Mouse (Mus musculus): ENCODE results near the gene Gm10837. TPM values are rescaled to one million over a fixed set of nuclear protein-coding genes. Genes with fewer than 3 reads are reported as not detected.

Gene Gm10837
- not detected in 2 replicates for polyA plus RNA-seq (2016; fragmentation: Nextera tagmentation; extraction: Ambion mirVana)

- Histone ChIP-seq H3K4me2 (peak within 1 kb of the TSS; percentile 65), H3K4me1 (replicated peaks) (peaks cover 8% of the 10 kb centered on the region), H3K9ac (no peak within 1 kb of the TSS), H3K27me3 (replicated peaks) (peaks cover 65% of the 10 kb centered on the region), H3K4me3 (peak within 1 kb of the TSS; percentile 41), H3K36me3 (no peaks in the 10 kb centered on the region), H3K27ac (ENCODE audit: poor library complexity, severe bottlenecking) (no peak within 1 kb of the TSS), H3K9me3 (replicated peaks) (peaks cover 8% of the 10 kb centered on the region)
- 2% methylated on average over 51 of the region's 51 CpGs for WGBS
- no peak for ATAC-seq (ENCODE audit: insufficient number of reproducible peaks, low FRiP score)
Measured at GRCm38 (mm10) chr14:122490441-122491328, at the start of gene Gm10837. Gene Gm10837 (plus strand): TSS chr14:122490586.

- no peak overlapping the region for H3K9ac ChIP-seq
- peak overlapping the region; percentile 49 for H3K4me3 ChIP-seq
- no peak for ATAC-seq (ENCODE audit: insufficient number of reproducible peaks, low FRiP score)
- H3K27me3 ChIP-seq (replicated peaks) = peaks cover 81% of the 10 kb centered on the region
- no peak overlapping the region for H3K27ac ChIP-seq (ENCODE audit: poor library complexity, severe bottlenecking)
- H3K36me3 ChIP-seq = no peaks in the 10 kb centered on the region
- WGBS = 3% methylated on average over 29 of the region's 29 CpGs
- peak overlapping the region; percentile 90 for H3K4me2 ChIP-seq
- peaks cover 22% of the 10 kb centered on the region for H3K4me1 ChIP-seq (replicated peaks)
- no peaks in the 10 kb centered on the region for H3K9me3 ChIP-seq (replicated peaks)
Measured at GRCm38 (mm10) chr14:122449601-122450495, 40.5 kb upstream of the Gm10837 start.

- peak within 1 kb of the TSS; percentile 58 for H3K9ac ChIP-seq
- peak within 1 kb of the TSS; percentile 49 for H3K4me3 ChIP-seq
- no peaks in the 10 kb centered on the region for H3K36me3 ChIP-seq
- peak; percentile 57 for ATAC-seq (ENCODE audit: insufficient number of reproducible peaks, low FRiP score)
- under 1% methylated on average over 59 of the region's 59 CpGs for WGBS
- peaks cover 88% of the 10 kb centered on the region for H3K27me3 ChIP-seq (replicated peaks)
- H3K4me2 ChIP-seq = peak within 1 kb of the TSS; percentile 90
- no peak within 1 kb of the TSS for H3K27ac ChIP-seq (ENCODE audit: poor library complexity, severe bottlenecking)
- no peaks in the 10 kb centered on the region for H3K9me3 ChIP-seq (replicated peaks)
- peaks cover 22% of the 10 kb centered on the region for H3K4me1 ChIP-seq (replicated peaks)
Measured at GRCm38 (mm10) chr14:122450496-122451382, 39.6 kb upstream of the Gm10837 start, which contains the start of gene Gm5089. Gene Gm5089 (minus strand): TSS chr14:122451115.

GRCm38 (mm10) chr14:122451551-122452145, 38.7 kb upstream of the Gm10837 start:
- peak overlapping the region; percentile 49; the same call in 1 of the 2 replicates for H3K4me3 ChIP-seq
- H3K27ac ChIP-seq (ENCODE audit: poor library complexity, severe bottlenecking) = no peak overlapping the region
- H3K4me1 ChIP-seq (replicated peaks) = peaks cover 22% of the 10 kb centered on the region
- H3K36me3 ChIP-seq = no peaks in the 10 kb centered on the region
- no peak for ATAC-seq (ENCODE audit: insufficient number of reproducible peaks, low FRiP score)
- 70% methylated on average over 5 of the region's 5 CpGs for WGBS
- peaks cover 91% of the 10 kb centered on the region for H3K27me3 ChIP-seq (replicated peaks)
- H3K4me2 ChIP-seq = peak overlapping the region; percentile 90; the same call in 1 of the 2 replicates
- no peaks in the 10 kb centered on the region for H3K9me3 ChIP-seq (replicated peaks)
- H3K9ac ChIP-seq = no peak overlapping the region

GRCm38 (mm10) chr14:122452701-122453387, 37.5 kb upstream of the Gm10837 start:
- ATAC-seq (ENCODE audit: insufficient number of reproducible peaks, low FRiP score) = no peak
- Histone ChIP-seq H3K9ac (no peak overlapping the region), H3K9me3 (replicated peaks) (no peaks in the 10 kb centered on the region), H3K4me2 (peak overlapping the region; percentile 67), H3K27me3 (replicated peaks) (peaks cover 81% of the 10 kb centered on the region), H3K27ac (ENCODE audit: poor library complexity, severe bottlenecking) (no peak overlapping the region), H3K36me3 (no peaks in the 10 kb centered on the region), H3K4me3 (no peak overlapping the region), H3K4me1 (replicated peaks) (peaks cover 22% of the 10 kb centered on the region)
- WGBS = 51% methylated on average over 13 of the region's 13 CpGs

GRCm38 (mm10) chr14:122453388-122453995, 36.9 kb upstream of the Gm10837 start:
- WGBS = 8% methylated on average over 32 of the region's 32 CpGs
- no peak for ATAC-seq (ENCODE audit: insufficient number of reproducible peaks, low FRiP score)
- Histone ChIP-seq H3K4me1 (replicated peaks) (peaks cover 22% of the 10 kb centered on the region), H3K27me3 (replicated peaks) (peaks cover 76% of the 10 kb centered on the region), H3K9ac (0 out of 2 replicates have a peak overlapping the region, but pooled peaks have one; percentile 23), H3K4me2 (peak overlapping the region; percentile 67), H3K36me3 (no peaks in the 10 kb centered on the region), H3K4me3 (peak overlapping the region; percentile 41), H3K27ac (ENCODE audit: poor library complexity, severe bottlenecking) (no peak overlapping the region), H3K9me3 (replicated peaks) (no peaks in the 10 kb centered on the region)

- no peak overlapping the region for H3K27ac ChIP-seq (ENCODE audit: poor library complexity, severe bottlenecking)
- no peaks in the 10 kb centered on the region for H3K9me3 ChIP-seq (replicated peaks)
- H3K4me1 ChIP-seq (replicated peaks) = peaks cover 22% of the 10 kb centered on the region
- 21% methylated on average over 12 of the region's 12 CpGs for WGBS
- peak overlapping the region; percentile 41 for H3K4me3 ChIP-seq
- no peaks in the 10 kb centered on the region for H3K36me3 ChIP-seq
- H3K9ac ChIP-seq = no peak overlapping the region
- peak overlapping the region; percentile 67 for H3K4me2 ChIP-seq
- peaks cover 74% of the 10 kb centered on the region for H3K27me3 ChIP-seq (replicated peaks)
- no peak for ATAC-seq (ENCODE audit: insufficient number of reproducible peaks, low FRiP score)
Measured at GRCm38 (mm10) chr14:122453996-122454738, 36.2 kb upstream of the Gm10837 start.

- peaks cover 71% of the 10 kb centered on the region for H3K27me3 ChIP-seq (replicated peaks)
- H3K27ac ChIP-seq (ENCODE audit: poor library complexity, severe bottlenecking) = no peak overlapping the region
- H3K36me3 ChIP-seq = no peaks in the 10 kb centered on the region
- peaks cover 18% of the 10 kb centered on the region for H3K4me1 ChIP-seq (replicated peaks)
- H3K4me2 ChIP-seq = no peak overlapping the region
- 71% methylated on average over 10 of the region's 10 CpGs for WGBS
- no peaks in the 10 kb centered on the region for H3K9me3 ChIP-seq (replicated peaks)
- no peak overlapping the region for H3K4me3 ChIP-seq
- no peak overlapping the region for H3K9ac ChIP-seq
- ATAC-seq (ENCODE audit: insufficient number of reproducible peaks, low FRiP score) = no peak
Measured at GRCm38 (mm10) chr14:122454901-122455561, 35.4 kb upstream of the Gm10837 start.

Data from heart, embryonic 12.5 days (tissue).